Mouse (Mus musculus): ENCODE results near the gene Fam167b. TPM values are rescaled to one million over a fixed set of nuclear protein-coding genes. Genes with fewer than 3 reads are reported as not detected.
A peak's percentile ranks its signal among the peaks of the same experiment; 100 is the strongest.

Gene Fam167b
- polyA plus RNA-seq, 1 experiment from 2014 or later: 0.58 TPM

GRCm38 (mm10) chr4:129621283-129621841 is 43.0 kb upstream of the Fam167b start:
- Histone ChIP-seq H3K4me1 (ENCODE audit: control insufficient read depth, insufficient read depth, low read depth, low read length) (peaks cover 45% of the 10 kb centered on the region), H3K9ac (ENCODE audit: low read depth, low read length) (peak overlapping the region; percentile 5), H3K27ac (ENCODE audit: low read depth, low read length) (no peak overlapping the region), H3K4me2 (ENCODE audit: low read length) (peak overlapping the region; percentile 1; the same call in 1 of the 2 replicates), H3K36me3 (ENCODE audit: control insufficient read depth, insufficient read depth, low read length) (no peaks in the 10 kb centered on the region), H3K4me3 (ENCODE audit: low read length) (no peak overlapping the region), H3K27me3 (replicated peaks; ENCODE audit: control insufficient read depth, insufficient read depth, low read length) (no peaks in the 10 kb centered on the region), H3K9me3 (ENCODE audit: control insufficient read depth, low read length) (no peaks in the 10 kb centered on the region)
- no peak for ATAC-seq
- WGBS: 88% methylated on average over 8 of the region's 8 CpGs

GRCm38 (mm10) chr4:129620419-129621282 is 42.3 kb upstream of the Fam167b start:
- peaks cover 4% of the 10 kb centered on the region; the same call in 1 of the 2 replicates for H3K36me3 ChIP-seq (ENCODE audit: control insufficient read depth, insufficient read depth, low read length)
- H3K27me3 ChIP-seq (replicated peaks; ENCODE audit: control insufficient read depth, insufficient read depth, low read length): no peaks in the 10 kb centered on the region
- H3K4me1 ChIP-seq (ENCODE audit: control insufficient read depth, insufficient read depth, low read depth, low read length): peaks cover 44% of the 10 kb centered on the region
- peak overlapping the region; percentile 5 for H3K9ac ChIP-seq (ENCODE audit: low read depth, low read length)
- ATAC-seq: no peak
- H3K27ac ChIP-seq (ENCODE audit: low read depth, low read length): 0 out of 2 replicates have a peak overlapping the region, but pooled peaks have one; percentile 48
- H3K4me2 ChIP-seq (ENCODE audit: low read length): 0 out of 2 replicates have a peak overlapping the region, but pooled peaks have one; percentile 1
- H3K9me3 ChIP-seq (ENCODE audit: control insufficient read depth, low read length): no peaks in the 10 kb centered on the region
- no peak overlapping the region for H3K4me3 ChIP-seq (ENCODE audit: low read length)
- WGBS: 90% methylated on average over 11 of the region's 11 CpGs

DNA sequence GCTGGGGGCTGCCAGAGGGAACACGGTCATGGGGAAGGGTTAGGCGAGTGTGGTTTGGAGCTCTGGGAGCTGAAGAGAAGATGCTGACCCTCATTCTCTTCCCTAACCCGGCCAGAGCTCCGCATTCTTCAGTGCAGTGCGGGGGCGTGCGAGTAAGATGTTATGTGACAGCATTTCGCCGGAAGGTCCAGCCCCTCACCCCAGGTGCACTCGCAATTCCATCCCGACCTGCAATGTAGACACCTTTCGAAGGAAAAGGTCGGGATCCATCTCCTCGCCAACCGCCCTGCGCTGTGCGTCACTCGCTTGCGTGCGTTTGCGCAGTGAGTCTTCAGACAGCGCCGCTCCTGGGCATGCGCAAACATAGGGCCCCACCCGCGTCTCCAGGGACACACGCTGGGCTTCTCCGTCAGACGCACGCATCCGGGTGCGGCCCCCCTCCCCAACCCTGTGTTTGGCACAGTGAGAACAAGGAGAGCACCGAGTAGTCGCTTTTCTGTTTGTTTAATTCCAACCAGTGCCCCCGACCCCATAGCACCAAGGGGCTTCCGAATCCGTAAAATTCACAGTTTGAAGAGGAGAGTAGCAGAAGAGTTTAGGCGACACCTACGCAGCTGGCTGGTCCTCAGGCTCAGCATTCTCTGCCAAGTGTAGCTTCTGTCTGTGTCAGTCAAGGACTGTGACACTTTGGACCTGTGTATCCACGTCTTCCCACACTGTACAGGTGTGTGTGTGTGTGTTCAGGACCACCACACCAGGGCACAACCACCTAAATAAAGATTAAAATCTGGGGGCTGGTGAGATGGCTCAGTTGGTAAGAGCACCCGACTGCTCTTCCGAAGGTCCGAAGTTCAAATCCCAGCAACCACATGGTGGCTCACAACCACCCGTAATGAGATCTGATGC is 40.7 kb upstream of the Fam167b start, which contains the start of gene Iqcc:
Gene Iqcc, minus strand, starts transcription at position 314 of the 906 bp plus-strand sequence.
- Histone ChIP-seq H3K4me3 (ENCODE audit: low read length) (peak within 1 kb of the TSS; percentile 50), H3K27me3 (replicated peaks; ENCODE audit: control insufficient read depth, insufficient read depth, low read length) (no peaks in the 10 kb centered on the region), H3K9ac (ENCODE audit: low read depth, low read length) (peak within 1 kb of the TSS; percentile 77), H3K27ac (ENCODE audit: low read depth, low read length) (peak within 1 kb of the TSS; percentile 83), H3K4me1 (ENCODE audit: control insufficient read depth, insufficient read depth, low read depth, low read length) (peaks cover 31% of the 10 kb centered on the region), H3K9me3 (ENCODE audit: control insufficient read depth, low read length) (no peaks in the 10 kb centered on the region), H3K4me2 (ENCODE audit: low read length) (peak within 1 kb of the TSS; percentile 69), H3K36me3 (ENCODE audit: control insufficient read depth, insufficient read depth, low read length) (peaks cover 4% of the 10 kb centered on the region; the same call in 1 of the 2 replicates)
- 5% methylated on average over 43 of the region's 44 CpGs for WGBS
- peak; percentile 92 for ATAC-seq

DNA sequence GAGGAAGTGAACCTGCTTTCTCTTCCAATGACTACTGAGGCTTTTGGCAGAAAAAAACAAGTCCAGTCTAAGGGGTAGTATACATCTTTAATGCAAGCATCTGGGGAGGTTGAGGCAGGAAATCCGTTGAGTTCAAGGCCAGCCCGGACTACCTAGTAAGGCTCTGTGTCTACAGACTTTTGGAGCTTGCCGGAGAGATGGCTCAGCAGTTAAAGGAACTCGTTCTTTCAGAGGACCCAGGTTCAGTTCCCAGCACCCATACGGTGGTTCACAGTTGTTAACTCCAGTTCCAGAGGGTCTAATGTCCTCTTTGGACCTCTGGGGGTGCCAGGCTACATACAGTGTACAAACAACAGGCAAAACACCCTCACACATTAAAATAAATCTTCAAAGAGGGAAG is 39.7 kb upstream of the Fam167b start:
- H3K4me3 ChIP-seq (ENCODE audit: low read length): peak overlapping the region; percentile 50
- peak overlapping the region; percentile 77 for H3K9ac ChIP-seq (ENCODE audit: low read depth, low read length)
- peaks cover 4% of the 10 kb centered on the region; the same call in 1 of the 2 replicates for H3K36me3 ChIP-seq (ENCODE audit: control insufficient read depth, insufficient read depth, low read length)
- peak overlapping the region; percentile 83 for H3K27ac ChIP-seq (ENCODE audit: low read depth, low read length)
- no peaks in the 10 kb centered on the region for H3K9me3 ChIP-seq (ENCODE audit: control insufficient read depth, low read length)
- no peak for ATAC-seq
- H3K4me2 ChIP-seq (ENCODE audit: low read length): peak overlapping the region; percentile 69
- 94% methylated on average over 5 of the region's 5 CpGs for WGBS
- no peaks in the 10 kb centered on the region for H3K27me3 ChIP-seq (replicated peaks; ENCODE audit: control insufficient read depth, insufficient read depth, low read length)
- H3K4me1 ChIP-seq (ENCODE audit: control insufficient read depth, insufficient read depth, low read depth, low read length): peaks cover 30% of the 10 kb centered on the region

GRCm38 (mm10) chr4:129617121-129617641 is 38.8 kb upstream of the Fam167b start:
- peaks cover 21% of the 10 kb centered on the region for H3K4me1 ChIP-seq (ENCODE audit: control insufficient read depth, insufficient read depth, low read depth, low read length)
- no peaks in the 10 kb centered on the region for H3K27me3 ChIP-seq (replicated peaks; ENCODE audit: control insufficient read depth, insufficient read depth, low read length)
- no peak overlapping the region for H3K27ac ChIP-seq (ENCODE audit: low read depth, low read length)
- no peak overlapping the region for H3K4me2 ChIP-seq (ENCODE audit: low read length)
- WGBS: 97% methylated on average over 7 of the region's 7 CpGs
- H3K4me3 ChIP-seq (ENCODE audit: low read length): no peak overlapping the region
- no peaks in the 10 kb centered on the region for H3K9me3 ChIP-seq (ENCODE audit: control insufficient read depth, low read length)
- H3K9ac ChIP-seq (ENCODE audit: low read depth, low read length): no peak overlapping the region
- peaks cover 4% of the 10 kb centered on the region; the same call in 1 of the 2 replicates for H3K36me3 ChIP-seq (ENCODE audit: control insufficient read depth, insufficient read depth, low read length)
- ATAC-seq: no peak

- Histone ChIP-seq H3K4me2 (ENCODE audit: low read length) (no peak overlapping the region), H3K27ac (ENCODE audit: low read depth, low read length) (no peak overlapping the region), H3K27me3 (replicated peaks; ENCODE audit: control insufficient read depth, insufficient read depth, low read length) (no peaks in the 10 kb centered on the region), H3K9ac (ENCODE audit: low read depth, low read length) (no peak overlapping the region), H3K4me1 (ENCODE audit: control insufficient read depth, insufficient read depth, low read depth, low read length) (peaks cover 16% of the 10 kb centered on the region), H3K4me3 (ENCODE audit: low read length) (no peak overlapping the region), H3K9me3 (ENCODE audit: control insufficient read depth, low read length) (no peaks in the 10 kb centered on the region), H3K36me3 (ENCODE audit: control insufficient read depth, insufficient read depth, low read length) (peaks cover 4% of the 10 kb centered on the region; the same call in 1 of the 2 replicates)
- 93% methylated on average over 3 of the region's 3 CpGs for WGBS
- no peak for ATAC-seq
Measured at GRCm38 (mm10) chr4:129616631-129617030, 38.3 kb upstream of the Fam167b start.

DNA sequence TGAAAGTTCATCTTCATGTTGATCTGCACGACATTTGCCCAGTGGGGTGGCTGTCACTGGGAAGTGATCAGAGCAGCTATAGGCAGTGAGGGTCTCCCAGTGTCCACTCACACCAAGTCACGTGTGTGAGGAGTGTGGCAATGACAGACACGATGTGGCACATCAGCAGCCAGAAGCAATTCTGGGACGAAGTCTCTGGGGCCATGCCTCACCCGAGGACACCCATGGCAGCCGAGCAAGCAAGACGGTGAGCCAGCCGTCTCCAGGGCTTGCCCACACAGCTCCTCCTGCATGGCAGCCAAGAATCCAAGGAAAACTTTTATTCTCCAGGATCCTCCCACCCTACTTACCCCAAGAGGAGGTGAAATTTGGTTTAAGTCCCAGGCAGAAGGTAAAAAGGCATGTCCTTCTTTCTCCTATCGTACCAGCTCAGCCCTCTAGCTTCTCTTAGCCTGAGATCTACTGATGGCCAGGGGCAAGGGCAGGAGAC is 37.5 kb upstream of the Fam167b start:
- H3K4me2 ChIP-seq (ENCODE audit: low read length): no peak overlapping the region
- no peak overlapping the region for H3K9ac ChIP-seq (ENCODE audit: low read depth, low read length)
- H3K9me3 ChIP-seq (ENCODE audit: control insufficient read depth, low read length): no peaks in the 10 kb centered on the region
- WGBS: 82% methylated on average over 9 of the region's 9 CpGs
- peaks cover 4% of the 10 kb centered on the region; the same call in 1 of the 2 replicates for H3K36me3 ChIP-seq (ENCODE audit: control insufficient read depth, insufficient read depth, low read length)
- H3K27ac ChIP-seq (ENCODE audit: low read depth, low read length): no peak overlapping the region
- no peak for ATAC-seq
- H3K4me3 ChIP-seq (ENCODE audit: low read length): no peak overlapping the region
- no peaks in the 10 kb centered on the region for H3K27me3 ChIP-seq (replicated peaks; ENCODE audit: control insufficient read depth, insufficient read depth, low read length)
- peaks cover 8% of the 10 kb centered on the region for H3K4me1 ChIP-seq (ENCODE audit: control insufficient read depth, insufficient read depth, low read depth, low read length)

GRCm38 (mm10) chr4:129614093-129614492 is 35.7 kb upstream of the Fam167b start, which contains the start of gene Dcdc2b:
TSS of gene Dcdc2b (minus strand) at chr4:129614257.
- peaks cover 6% of the 10 kb centered on the region for H3K4me1 ChIP-seq (ENCODE audit: control insufficient read depth, insufficient read depth, low read depth, low read length)
- ATAC-seq: no peak
- no peaks in the 10 kb centered on the region for H3K9me3 ChIP-seq (ENCODE audit: control insufficient read depth, low read length)
- H3K36me3 ChIP-seq (ENCODE audit: control insufficient read depth, insufficient read depth, low read length): peaks cover 4% of the 10 kb centered on the region; the same call in 1 of the 2 replicates
- no peak within 1 kb of the TSS for H3K4me3 ChIP-seq (ENCODE audit: low read length)
- no peaks in the 10 kb centered on the region for H3K27me3 ChIP-seq (replicated peaks; ENCODE audit: control insufficient read depth, insufficient read depth, low read length)
- no peak within 1 kb of the TSS for H3K4me2 ChIP-seq (ENCODE audit: low read length)
- 0 out of 2 replicates have a peak within 1 kb of the TSS, but pooled peaks have one; percentile 29 for H3K27ac ChIP-seq (ENCODE audit: low read depth, low read length)
- WGBS: 59% methylated on average over 6 of the region's 6 CpGs
- no peak within 1 kb of the TSS for H3K9ac ChIP-seq (ENCODE audit: low read depth, low read length)

Data from hindbrain, embryonic 16.5 days (tissue).